Mouse (Mus musculus) adipocyte (in vitro differentiated cells): ENCODE data around the gene Rsad1.
A peak's percentile ranks its signal among the peaks of the same experiment; 100 is the strongest.

ENCODE experiments used
- DNase-seq: peaks from one replicate; pipeline ENCODE4 v3.0.0-alpha.2; 2016; ENCODE audit warnings: low spot score

The Rsad1 gene

DNA sequence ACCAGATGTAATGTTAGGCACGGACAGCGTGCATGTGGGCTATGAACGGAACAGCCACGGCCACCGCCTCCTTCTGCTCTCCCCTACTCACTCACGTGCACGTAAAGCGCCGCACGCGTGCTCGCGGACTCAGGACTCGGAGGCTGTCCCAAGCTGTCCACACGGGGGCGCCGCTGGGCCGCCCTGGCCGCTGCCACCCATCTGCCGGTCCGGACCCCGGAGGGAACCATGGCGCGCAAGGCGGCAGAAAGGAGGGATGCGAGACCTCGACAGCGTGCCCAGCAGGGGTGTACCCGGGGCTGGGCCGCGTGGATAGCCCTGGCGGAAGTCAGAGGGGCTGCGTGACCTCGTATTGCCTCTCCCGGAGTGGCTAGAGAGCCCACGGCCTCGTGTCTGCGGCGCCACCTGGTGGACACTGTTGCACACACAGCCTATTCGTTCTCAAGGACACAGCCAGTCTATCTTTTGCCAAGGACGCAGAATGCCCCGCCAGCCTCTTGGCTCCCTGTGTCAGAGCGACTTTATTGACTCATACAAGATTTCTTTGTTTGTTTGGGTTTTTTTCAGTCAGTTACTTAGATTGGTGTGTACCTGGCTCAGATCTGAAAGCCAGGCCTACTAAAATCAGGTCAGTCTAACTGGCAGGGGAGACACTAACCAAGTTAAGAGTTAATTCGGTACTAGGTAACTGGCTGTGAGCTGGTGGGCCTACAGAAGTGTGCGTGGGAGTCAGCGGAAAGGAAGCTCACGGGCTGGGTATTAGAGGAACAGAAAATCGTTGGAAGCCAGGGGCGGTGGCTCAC lies at the start of gene Rsad1:
Gene Rsad1, minus strand, starts transcription at position 368 of the 803 bp plus-strand sequence.
- peak; percentile 98 for DNase-seq

DNA sequence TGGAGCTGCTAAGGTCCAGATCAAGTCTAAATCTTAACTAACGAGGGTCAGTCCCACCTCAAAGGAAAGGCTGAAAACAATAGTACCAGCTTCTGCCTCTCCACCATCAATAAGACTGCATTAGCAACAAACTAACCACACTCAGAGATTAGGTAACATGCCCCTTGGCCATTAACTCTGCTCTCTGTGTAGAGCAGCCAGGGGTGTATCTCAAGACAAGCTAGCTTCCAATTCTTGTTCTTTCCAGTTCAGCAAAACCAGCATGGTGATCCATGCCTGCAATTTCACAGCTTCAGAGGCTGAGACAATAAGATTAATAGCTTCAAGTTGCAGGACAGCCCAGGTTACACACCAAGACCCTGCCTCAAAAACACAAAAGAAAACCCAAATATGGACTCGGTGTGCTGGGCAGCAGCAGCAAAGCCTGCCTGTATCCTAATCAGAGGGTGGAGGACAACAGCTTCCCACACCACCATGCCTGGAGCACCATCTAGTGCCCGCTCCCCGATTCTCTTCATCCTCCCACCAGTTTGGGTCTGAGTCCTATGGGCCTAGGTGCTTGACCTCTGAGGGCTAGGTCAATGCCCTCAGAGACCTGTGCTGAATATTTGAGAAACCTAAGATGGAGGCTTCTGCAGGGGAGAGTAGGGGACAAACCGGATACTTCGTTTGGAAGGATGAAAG lies 49.5 kb upstream of the Rsad1 start:
- peak; percentile 44 for DNase-seq

DNA sequence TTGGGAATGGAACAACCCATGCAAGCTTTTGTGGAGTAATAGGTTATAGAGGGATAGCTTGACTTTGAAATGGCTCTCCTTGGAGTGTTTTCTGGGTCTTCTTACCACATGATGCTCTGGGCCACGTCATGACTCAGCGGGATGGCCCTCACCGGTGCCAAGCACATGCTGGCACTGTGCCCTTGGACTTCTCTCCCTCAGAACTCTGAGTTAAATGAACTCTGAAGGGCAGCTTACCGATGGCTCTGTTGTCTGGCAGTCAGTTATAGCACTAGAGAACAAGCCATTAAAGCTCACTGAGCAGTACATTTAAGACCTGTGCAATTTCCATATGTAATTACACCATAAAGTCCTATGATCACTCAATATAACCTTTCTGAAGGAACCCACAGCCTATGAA lies 48.3 kb upstream of the Rsad1 start:
- DNase-seq = peak; percentile 66

DNA sequence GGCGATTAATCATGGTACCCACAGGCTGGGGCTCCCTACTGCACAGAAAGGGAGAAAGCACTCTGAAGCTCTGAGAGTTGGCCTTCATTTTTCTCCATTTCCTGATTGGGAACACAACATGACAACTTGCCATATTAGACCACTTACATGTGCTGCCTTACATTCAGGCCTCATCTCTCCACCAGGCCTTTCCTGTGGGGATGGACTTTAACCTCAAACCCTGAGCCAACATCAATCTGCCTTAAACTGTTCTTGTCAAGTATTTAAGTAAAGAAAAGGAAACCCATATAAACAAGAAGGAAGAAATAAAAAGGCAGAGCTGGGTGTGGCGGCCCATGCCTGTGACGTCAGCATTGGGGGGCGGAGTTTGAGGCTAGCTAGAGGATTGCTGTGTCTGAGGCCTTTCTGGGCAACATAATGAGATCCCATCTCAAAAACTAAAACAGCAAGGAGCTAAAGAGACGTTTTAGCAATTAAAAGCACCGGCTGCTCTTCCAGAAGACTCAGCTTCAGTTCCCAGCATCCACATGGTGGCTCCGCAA lies 47.3 kb upstream of the Rsad1 start:
- no peak for DNase-seq

DNA sequence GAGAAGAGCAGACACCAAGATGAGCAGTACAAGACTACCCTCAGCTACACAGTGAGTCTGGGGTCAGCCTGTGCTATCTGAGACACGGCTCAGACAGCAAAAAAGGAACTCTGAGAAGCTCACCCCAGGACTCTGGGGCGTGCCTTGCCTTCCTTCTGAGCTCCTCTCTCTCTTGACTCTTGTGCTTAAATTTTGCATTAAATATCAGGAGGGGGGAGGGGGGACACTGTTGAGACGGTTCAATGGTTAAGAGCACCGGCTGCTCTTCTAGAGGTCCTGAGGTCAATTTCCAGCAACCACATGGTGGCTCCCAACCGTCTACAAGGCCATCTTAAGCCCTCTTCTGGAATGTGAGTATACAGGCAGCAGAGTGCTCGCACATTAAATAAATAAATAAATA lies 38.5 kb upstream of the Rsad1 start:
- no peak for DNase-seq

DNA sequence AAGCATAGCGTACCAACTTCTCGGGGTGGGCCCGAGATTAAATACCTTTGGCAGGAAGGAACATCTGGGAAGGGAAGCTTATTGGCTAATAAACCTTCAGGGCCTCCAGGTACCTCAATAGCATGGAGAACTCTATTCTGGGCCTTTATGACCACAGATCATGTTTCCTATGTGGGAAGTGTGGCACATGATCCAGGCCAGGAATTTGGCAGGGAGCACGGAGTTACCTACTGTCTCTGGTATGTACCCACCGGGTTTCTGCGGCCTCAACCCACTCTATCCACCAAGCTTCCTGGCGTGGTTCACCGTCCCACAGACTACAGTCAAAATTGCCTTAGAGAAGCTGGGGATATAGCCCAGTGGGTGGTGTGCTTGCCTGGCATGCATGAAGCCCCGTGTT lies 36.0 kb upstream of the Rsad1 start:
- DNase-seq = no peak

DNA sequence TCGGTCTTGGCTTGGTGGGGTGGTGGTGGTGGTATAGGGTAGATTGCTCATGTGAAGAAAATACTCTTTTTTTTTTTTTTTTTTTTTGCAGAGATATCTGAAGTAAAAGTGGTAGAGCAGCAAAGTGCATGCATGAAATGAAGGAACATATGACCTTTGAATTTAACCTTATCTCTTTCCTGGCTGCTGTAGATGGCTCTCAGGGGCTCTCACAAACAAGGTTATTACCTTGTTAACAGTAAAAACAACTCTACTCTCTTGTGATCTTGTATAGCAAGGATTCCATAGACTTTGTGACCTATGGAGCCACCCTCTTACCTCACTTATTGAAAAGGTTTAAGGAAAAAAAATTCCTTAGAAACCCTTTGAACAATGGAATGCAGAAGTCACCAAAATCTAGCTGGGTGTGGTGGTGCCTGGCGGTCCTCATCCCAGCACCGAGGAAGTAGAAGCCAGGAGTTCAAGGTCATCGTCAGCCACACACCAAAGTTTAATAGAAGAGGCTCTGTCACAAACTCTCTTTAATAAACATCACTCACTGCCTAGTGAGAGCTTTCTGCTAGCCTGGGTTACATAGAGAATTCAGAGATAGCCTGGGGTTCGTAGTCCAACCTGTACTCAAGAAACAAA lies 31.2 kb upstream of the Rsad1 start:
- DNase-seq = no peak

DNA sequence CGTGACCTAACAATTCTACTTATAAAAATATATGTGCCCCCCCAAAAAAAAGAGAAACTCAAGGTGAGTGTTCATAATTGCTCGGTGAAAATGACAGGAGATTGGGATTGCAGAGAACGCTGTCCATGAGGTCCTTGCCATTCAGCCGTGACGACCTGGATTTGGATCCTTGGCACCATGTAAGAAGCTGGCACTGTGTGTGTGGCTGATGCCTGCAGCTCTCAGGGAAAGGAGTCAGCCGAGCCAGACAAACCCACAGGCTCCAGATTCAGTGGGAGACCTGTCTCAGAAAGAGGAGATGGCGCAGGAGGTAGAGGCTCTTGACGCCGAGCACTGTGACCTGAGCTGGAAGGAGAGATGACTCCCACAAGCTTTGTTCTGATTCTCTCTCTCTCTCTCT lies 27.3 kb upstream of the Rsad1 start:
- DNase-seq = no peak

DNA sequence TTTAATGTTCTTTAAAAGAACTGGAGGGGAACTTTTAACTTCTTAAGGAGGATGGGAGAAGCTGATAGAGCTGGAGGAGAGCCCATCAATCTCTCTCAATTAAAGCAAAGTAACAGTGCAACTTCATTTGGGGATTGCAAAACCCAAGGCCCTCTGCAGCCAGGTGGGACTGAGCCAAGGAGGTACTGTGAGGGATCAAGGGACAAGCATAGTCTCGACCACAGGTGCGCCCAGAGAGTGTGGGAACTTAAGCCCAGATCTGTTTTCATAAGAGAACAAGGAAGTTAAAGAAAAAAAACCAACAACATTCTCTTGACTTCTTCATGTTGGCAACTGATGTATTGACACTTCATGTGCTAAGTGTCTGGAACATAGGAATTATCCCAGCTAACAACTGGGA lies 26.0 kb upstream of the Rsad1 start:
- no peak for DNase-seq

DNA sequence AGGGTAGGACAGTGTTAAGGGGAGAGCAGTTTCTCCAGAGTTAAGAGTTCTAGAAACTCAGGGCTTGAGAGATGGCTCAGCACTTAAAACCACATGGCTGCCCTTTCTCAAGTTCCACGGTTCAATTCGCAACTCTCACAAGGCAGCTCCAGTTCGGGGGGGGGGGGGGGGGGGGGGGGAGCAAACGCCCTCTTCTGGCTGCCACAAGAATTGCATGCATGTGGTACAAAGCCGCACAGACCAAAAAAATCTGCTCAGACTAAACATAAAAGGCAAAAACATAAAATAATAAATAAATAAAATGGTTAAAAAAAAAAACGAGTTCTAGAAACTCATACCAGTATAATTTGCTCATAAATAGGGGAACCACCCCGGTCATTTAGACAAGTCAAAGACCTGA lies 25.5 kb upstream of the Rsad1 start:
- no peak for DNase-seq

DNA sequence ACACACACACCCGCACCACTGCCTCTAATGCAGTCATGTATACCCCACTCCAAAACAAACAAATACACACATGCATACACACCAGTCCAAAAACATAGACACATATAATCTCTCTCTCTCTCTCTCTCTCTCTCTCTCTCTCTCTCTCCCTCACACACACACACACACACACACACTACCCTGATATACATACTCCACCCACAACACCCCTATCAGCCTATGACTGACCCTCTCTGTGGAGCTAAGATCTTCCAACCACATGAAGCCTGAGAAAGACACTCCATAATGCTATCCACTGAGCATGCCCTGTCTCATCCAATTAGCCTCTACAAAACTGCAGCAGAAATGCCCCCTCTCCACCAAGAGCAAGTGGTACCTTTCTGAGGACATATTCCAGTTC lies 22.8 kb upstream of the Rsad1 start:
- DNase-seq = no peak

DNA sequence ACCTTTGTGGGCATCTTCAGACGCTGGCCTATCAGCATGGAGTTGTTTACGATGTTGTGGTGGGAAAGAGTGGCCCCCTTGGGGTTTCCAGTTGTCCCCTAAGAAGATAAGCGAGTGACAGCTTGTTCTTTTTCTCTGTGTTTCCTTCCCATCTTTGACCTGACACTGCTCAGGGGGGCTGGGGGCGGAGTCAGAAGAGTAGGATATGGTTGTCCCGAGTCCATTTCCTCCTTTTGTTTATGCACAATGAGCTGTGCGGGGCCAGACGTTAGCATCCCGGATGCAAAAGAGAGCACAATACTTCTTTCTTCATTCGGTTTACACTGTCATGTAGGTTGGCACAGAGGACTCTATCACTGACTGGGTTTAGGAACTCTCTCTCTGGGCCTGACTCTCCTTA lies 21.6 kb upstream of the Rsad1 start:
- no peak for DNase-seq

DNA sequence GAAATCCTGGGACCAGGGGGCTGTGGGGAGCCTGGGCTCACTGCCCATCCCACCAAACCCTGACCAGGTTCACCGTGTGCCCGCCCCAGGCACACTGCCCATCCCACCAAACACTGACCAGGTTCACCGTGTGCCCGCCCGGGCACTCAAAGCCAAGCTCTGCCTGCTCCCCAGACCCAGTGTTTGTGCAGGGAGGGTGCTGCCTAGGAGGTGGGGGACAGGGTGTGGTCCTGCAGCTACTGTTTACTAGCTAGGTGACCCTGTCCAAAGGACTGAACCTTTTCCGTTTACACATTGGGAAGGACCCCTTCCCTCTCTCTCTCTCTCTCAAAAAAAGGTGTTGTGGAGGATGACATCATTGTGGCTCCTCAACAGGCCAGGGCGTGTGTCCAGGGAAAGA lies 18.3 kb upstream of the Rsad1 start:
- DNase-seq = no peak

DNA sequence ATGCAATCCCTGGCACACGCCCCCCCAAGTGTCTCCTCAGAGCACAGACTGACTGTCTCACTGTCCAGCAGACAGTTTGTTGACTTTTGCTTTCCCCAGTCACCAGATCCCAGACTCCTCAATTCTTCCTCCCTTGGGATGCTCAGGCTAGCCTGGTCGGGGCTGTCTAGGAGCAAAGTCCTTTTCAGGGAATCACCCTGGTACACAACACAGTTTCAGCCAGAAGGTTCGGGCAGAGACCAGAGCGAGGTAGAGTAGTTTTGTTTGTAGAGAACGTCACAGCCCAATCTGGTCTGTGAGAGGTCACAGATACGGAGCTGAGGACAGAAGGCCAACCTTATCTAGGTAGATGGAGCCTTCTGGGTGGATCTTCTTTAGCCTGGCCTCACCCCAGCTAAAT lies 17.5 kb upstream of the Rsad1 start:
- DNase-seq = no peak

DNA sequence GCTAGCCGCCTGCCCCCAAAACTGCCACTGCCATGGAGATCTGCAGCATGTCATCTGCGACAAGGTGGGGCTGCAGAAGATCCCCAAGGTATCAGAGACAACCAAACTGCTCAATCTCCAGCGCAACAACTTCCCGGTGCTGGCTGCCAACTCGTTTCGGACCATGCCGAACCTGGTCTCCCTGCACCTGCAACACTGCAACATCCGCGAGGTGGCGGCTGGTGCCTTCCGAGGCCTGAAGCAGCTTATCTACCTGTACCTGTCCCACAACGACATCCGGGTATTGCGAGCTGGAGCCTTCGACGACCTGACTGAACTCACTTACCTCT lies 16.1 kb upstream of the Rsad1 start:
- DNase-seq = no peak

DNA sequence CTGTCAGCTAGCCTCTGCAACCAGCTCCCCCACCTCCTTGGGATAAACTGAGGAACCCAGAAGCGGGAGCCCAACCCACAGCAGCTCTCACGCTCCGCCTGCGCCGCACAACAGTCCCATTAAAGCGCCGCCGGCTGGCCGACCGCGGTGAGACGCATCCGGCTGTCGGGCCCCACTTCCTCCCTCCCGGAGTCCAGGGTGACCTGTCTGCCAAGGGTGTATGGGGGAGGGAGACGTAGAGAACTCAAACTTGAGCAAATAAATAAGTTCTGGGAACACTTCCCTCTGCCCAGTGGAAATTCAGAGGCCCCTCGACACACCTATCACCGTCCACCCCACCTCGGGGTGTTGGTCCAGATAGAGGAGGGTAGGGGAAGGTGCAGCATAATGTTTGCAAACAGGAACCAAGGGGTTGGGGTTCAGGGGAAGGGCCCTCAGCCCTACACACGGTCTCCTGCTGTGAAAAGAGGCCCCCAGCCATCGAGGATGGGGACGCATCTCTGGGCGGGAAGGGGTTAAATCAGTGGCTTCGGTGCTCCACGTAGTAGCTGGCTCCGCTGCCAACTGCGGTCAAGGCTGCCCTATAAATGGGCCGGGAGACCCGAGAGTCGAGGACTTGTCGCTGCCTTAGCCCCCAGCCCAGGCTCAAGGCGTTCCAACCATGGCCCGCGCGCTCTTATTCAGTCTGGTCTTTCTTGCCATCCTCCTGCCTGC lies 15.5 kb upstream of the Rsad1 start, which contains the start of gene Chad:
Gene Chad, plus strand, starts transcription at position 611 of the 714 bp plus-strand sequence.
- DNase-seq = no peak

DNA sequence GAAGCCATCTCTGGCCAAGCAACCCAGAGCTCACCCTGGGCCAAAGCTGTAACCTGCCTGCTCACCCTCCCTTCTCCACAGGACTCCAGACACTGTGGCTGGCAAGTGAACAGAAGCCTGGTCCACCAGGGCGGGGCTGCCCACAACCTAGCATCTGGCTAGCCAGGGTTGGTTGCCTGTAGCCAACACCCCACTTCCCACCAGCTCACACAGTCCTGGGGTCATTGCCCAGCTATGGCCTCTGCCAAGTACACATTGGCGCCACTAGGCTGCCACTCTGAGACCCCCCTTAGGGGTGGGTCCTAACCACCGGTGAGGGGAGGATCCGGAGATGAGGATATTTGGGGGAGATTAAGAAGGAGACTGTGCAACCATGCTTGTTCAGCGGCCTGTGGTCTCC lies 14.8 kb upstream of the Rsad1 start:
- no peak for DNase-seq

DNA sequence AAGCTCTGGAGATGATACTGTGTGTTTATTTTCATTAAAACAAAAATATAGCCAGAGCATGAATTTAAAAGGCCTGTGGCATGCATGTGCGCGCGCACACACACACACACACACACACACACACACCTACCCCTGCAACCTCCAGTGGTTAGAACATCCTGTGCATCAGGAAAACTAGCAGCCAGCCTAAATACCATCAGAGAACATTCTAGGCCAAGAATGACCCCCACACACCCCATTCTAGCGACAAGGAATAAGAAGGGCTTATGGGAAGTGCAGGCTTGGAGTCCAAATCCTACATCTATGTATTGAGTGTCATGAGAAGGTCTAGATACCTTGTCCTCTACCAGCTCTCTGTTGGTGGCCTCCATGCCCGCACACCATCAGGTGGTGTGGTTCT lies 14.3 kb upstream of the Rsad1 start:
- no peak for DNase-seq

DNA sequence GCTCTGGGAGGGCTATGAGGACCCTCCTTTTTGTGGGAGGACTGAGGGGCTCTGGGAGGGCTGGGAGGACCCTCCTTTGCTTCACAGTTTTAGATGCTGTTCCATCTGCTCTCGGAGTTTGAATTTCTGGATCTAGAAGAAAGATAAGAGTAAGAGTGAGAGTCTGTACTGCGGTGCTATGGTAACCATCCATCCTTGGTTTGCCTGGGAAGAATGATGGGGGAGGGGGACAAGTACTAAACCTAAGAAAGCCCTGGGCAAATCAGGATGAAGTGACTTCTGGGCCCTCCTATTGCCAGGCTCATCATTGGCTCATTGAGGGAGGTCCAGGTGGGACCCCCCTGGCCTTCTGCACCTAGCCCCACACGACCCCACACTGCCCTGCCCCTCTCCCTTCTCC lies 9.2 kb upstream of the Rsad1 start:
- no peak for DNase-seq

DNA sequence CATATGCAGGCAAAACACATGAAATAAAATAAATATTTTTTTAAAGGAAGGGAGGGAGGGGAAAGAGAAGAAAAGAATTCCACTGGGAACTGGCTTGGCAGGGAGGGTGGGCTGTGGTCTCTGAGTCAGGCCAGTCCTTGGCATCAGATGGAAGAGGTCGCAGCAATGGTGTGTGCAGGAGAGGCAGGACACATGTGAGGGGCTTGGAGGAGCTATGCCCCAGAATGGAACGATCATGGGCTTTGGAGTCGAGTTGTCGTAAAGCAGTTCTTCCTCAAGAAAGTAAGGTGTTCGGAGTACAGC lies 1.3 kb upstream of the Rsad1 start:
- DNase-seq = no peak

DNA sequence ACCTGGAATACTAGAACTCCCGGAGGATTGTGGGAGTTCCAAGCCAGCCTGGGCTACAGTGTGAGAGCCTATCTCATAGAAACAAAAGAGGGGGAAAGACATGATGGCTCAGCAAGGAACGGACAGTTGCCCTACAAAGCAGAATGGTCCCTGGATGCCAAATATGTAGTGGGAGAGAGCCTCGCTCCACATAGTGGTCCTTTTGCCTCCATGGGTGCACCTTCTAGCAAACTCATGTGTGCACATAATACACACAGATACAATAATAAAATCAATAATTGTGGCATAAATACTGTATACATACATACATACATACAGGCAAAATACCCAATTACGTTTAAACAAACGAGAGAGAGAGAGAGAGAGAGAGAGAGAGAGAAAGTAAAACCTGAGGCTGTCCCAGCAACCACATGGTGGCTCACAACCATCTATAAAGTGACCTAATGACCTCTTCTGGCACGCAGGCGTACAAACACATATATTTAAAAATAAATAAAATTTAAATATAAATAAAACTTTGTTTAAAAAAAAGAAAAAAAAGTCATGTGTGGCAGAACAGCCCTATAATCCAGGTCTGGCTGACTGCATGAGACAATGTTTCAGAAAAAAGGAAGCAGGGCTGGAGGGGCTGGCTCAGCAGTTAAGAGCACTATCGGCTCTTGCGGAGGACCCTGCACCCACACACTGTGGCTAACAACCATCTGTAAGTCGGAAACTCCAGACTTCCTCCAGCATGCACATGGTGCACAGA lies 811 bp upstream of the Rsad1 start:
- no peak for DNase-seq
